Mouse (Mus musculus) G1E (cell line): ENCODE results near the gene Gtf2ird1. TPM values are rescaled to one million over a fixed set of nuclear protein-coding genes. Genes with fewer than 3 reads are reported as not detected.
"Not testable (repeated sequence)": the region's sequence is repeated elsewhere in the genome, so short reads cannot be mapped to it uniquely, and the experiment has no call there.

Source experiments
- ATAC-seq: 2 replicates; pipeline ENCODE4 v1.8.0; 2016; ENCODE audit warnings: mild to moderate bottlenecking; ENCODE audit not compliant: insufficient number of reproducible peaks, poor library complexity, low FRiP score, severe bottlenecking; ENCODE audit errors: extremely low read depth
- DNase-seq: peaks from one replicate; pipeline ENCODE4 v3.0.0; 2012; ENCODE audit warnings: low spot score
- H3K27me3 ChIP-seq: 2 replicates; pipeline ENCODE4 v1.6.1; 2012; ENCODE audit warnings: mild to moderate bottlenecking, low read length, inconsistent platforms; ENCODE audit not compliant: insufficient read depth
- H3K36me3 ChIP-seq: replicated peaks from 2 replicates; pipeline ENCODE3; 2012; ENCODE audit warnings: mild to moderate bottlenecking, inconsistent platforms
- H3K4me1 ChIP-seq: 2 replicates; pipeline ENCODE4 v1.6.1; 2012; ENCODE audit warnings: low read depth, low read length, inconsistent platforms, mixed read lengths; ENCODE audit not compliant: insufficient read depth
- H3K4me3 ChIP-seq: 2 replicates; pipeline ENCODE4 v1.5.1; 2012; ENCODE audit warnings: low read depth, mild to moderate bottlenecking, inconsistent platforms, low read length, moderate library complexity, mixed read lengths
- H3K9me3 ChIP-seq: replicated peaks from 2 replicates; pipeline ENCODE4 v1.6.1; 2012; ENCODE audit warnings: inconsistent platforms
- CTCF ChIP-seq: IDR thresholded peaks from 2 replicates; pipeline ENCODE4 v1.5.1; 2012; ENCODE audit warnings: low read depth, low read length, inconsistent platforms, mixed read lengths
- GATA1 ChIP-seq: IDR thresholded peaks from 2 replicates; pipeline ENCODE4 v1.6.1; 2012; ENCODE audit warnings: borderline replicate concordance, low read length, inconsistent platforms, mixed read lengths
- GATA2 ChIP-seq: IDR thresholded peaks from 2 replicates; pipeline ENCODE4 v1.6.1; 2012; ENCODE audit warnings: low read depth, low read length, inconsistent platforms, borderline replicate concordance
- POLR2AphosphoS5 ChIP-seq: IDR thresholded peaks from 2 replicates; pipeline ENCODE4 v1.6.1; 2012; ENCODE audit warnings: low read depth, low read length, inconsistent platforms; ENCODE audit not compliant: insufficient replicate concordance
- TAL1 ChIP-seq: conservative IDR thresholded peaks from 2 replicates; pipeline ENCODE4 v1.6.1; 2012; ENCODE audit warnings: low read depth, low read length, inconsistent platforms, mixed read lengths
- polyA plus RNA-seq: library from polyadenylated mRNA; stranded (reverse); fragments of >175 nt; gene quantifications from 2 replicates; pipeline ENCODE4 v1.2.3, GENCODE M21; 2012
- total RNA-seq, 2 experiments: library from RNA; stranded (forward) in 1 of 2; stranded (reverse) in 1 of 2; fragments of 200-1000 nt in 1 of 2; fragments of >200 nt in 1 of 2; fragmentation: Nextera tagmentation in 1 of 2; gene quantifications; 2 replicates each; pipeline ENCODE4 v1.2.3; 2014 to 2017

The Gtf2ird1 gene
- total and polyA plus RNA-seq, 3 experiments = 1.5 to 2.2 TPM; not detected in 1

- Histone ChIP-seq H3K27me3 (peaks cover 21% of the 10 kb centered on the region), H3K36me3 (no peaks in the 10 kb centered on the region), H3K4me3 (no peak overlapping the region), H3K9me3 (no peaks in the 10 kb centered on the region), H3K4me1 (peaks cover 18% of the 10 kb centered on the region)
- no peak for ATAC-seq
- TF ChIP-seq TAL1 (no peak), CTCF (no peak), POLR2AphosphoS5 (no peak), GATA1 (no peak), GATA2 (no peak)
- DNase-seq = no peak
Measured at GRCm38 (mm10) chr5:134352527-134353001, 104.0 kb downstream of the Gtf2ird1 start.

- H3K9me3 ChIP-seq = no peaks in the 10 kb centered on the region
- DNase-seq (peak; percentile 80), ATAC-seq (peak; percentile 100)
- peak overlapping the region; percentile 31; the same call in 1 of the 2 replicates for H3K4me3 ChIP-seq
- H3K36me3 ChIP-seq = no peaks in the 10 kb centered on the region
- H3K4me1 ChIP-seq = peaks cover 18% of the 10 kb centered on the region
- TF ChIP-seq GATA2 = no peak
- TF ChIP-seq CTCF = no peak
- TF ChIP-seq POLR2AphosphoS5 = no peak
- H3K27me3 ChIP-seq = peaks cover 21% of the 10 kb centered on the region
Measured at GRCm38 (mm10) chr5:134350660-134351059, 105.9 kb downstream of the Gtf2ird1 start.

- H3K4me1 ChIP-seq = peaks cover 26% of the 10 kb centered on the region
- ATAC-seq = no peak
- H3K9me3 ChIP-seq = no peaks in the 10 kb centered on the region
- no peak for DNase-seq
- H3K4me3 ChIP-seq = no peak overlapping the region
- no peaks in the 10 kb centered on the region for H3K36me3 ChIP-seq
- H3K27me3 ChIP-seq = peaks cover 10% of the 10 kb centered on the region
- TF ChIP-seq GATA1 (no peak), CTCF (peak; percentile 37; the same call in 1 of the 2 replicates)
Measured at GRCm38 (mm10) chr5:134347066-134347465, 109.5 kb downstream of the Gtf2ird1 start.

GRCm38 (mm10) chr5:134345449-134345848, 111.1 kb downstream of the Gtf2ird1 start:
- no peak for ATAC-seq
- DNase-seq = no peak
- H3K9me3 ChIP-seq = no peaks in the 10 kb centered on the region

GRCm38 (mm10) chr5:134344076-134344475, 112.4 kb downstream of the Gtf2ird1 start:
- H3K4me1 ChIP-seq = peaks cover 10% of the 10 kb centered on the region; the same call in 1 of the 2 replicates
- no peaks in the 10 kb centered on the region for H3K36me3 ChIP-seq
- no peaks in the 10 kb centered on the region for H3K9me3 ChIP-seq
- no peak for DNase-seq
- no peak for TF ChIP-seq POLR2AphosphoS5
- TF ChIP-seq GATA1 = no peak
- no peak for TF ChIP-seq CTCF
- no peak for TF ChIP-seq TAL1
- no peak for TF ChIP-seq GATA2
- no peak for ATAC-seq
- no peak overlapping the region for H3K4me3 ChIP-seq
- peaks cover 6% of the 10 kb centered on the region for H3K27me3 ChIP-seq

More at GRCm38 (mm10) chr5:134345449-134345848, 111.1 kb downstream of the Gtf2ird1 start:
- Histone ChIP-seq H3K4me3 (no peak overlapping the region), H3K4me1 (peaks cover 18% of the 10 kb centered on the region), H3K36me3 (no peaks in the 10 kb centered on the region), H3K27me3 (peaks cover 10% of the 10 kb centered on the region)
- TF ChIP-seq CTCF (peak; percentile 18; the same call in 1 of the 2 replicates), POLR2AphosphoS5 (no peak)

- DNase-seq, ATAC-seq, H3K27me3 ChIP-seq, H3K36me3 ChIP-seq, H3K4me3 ChIP-seq, H3K9me3 ChIP-seq: not testable (repeated sequence)
- peaks cover 10% of the 10 kb centered on the region; the same call in 1 of the 2 replicates for H3K4me1 ChIP-seq
Measured at GRCm38 (mm10) chr5:134343530-134343929, 113.0 kb downstream of the Gtf2ird1 start.

GRCm38 (mm10) chr5:134342503-134343205, 113.9 kb downstream of the Gtf2ird1 start:
- H3K27me3 ChIP-seq = peaks cover 7% of the 10 kb centered on the region; the same call in 1 of the 2 replicates
- DNase-seq = no peak
- H3K9me3 ChIP-seq = no peaks in the 10 kb centered on the region
- H3K36me3 ChIP-seq = no peaks in the 10 kb centered on the region
- no peak for ATAC-seq
- no peak overlapping the region for H3K4me3 ChIP-seq
- TF ChIP-seq CTCF (no peak), GATA1 (no peak), GATA2 (no peak), TAL1 (no peak), POLR2AphosphoS5 (no peak)
- peaks cover 10% of the 10 kb centered on the region; the same call in 1 of the 2 replicates for H3K4me1 ChIP-seq
